Mouse (Mus musculus) gastrocnemius, adult 8-10 months (tissue): ENCODE measurements around the gene Tspan15. TPM values are rescaled to one million over a fixed set of nuclear protein-coding genes. Genes with fewer than 3 reads are reported as not detected.

Experiments used
- microRNA-seq: library from miRNA; unstranded; fragments of <30 nt; microRNA quantifications from one replicate; pipeline ENCODE4 v1.2.0, GENCODE M21; 2022
- total RNA-seq, 4 experiments: library from RNA; stranded (reverse); gene quantifications; 2 replicates each; pipeline ENCODE4 v1.2.4; 2022

Tspan15 gene
- total RNA-seq, 4 experiments from 2014 or later: 4.6 to 7.3 (median 5.1) TPM

Small RNA genes lying within 50 kb of the gene (microRNA-seq; reads per million reads assigned to microRNA genes)
- gene Mir7662: not detected

Other genes with a start within 250 kb of the Tspan15 start
- gene Neurog3, start 98.2 kb downstream of the Tspan15 start, total RNA-seq: not detected
- 1 to 10 TPM; 1.7 to 3.0 (median 2.5) TPM for gene Fam241b, start 87.3 kb downstream of the Tspan15 start, total RNA-seq
- gene Tacr2, start 21.2 kb upstream of the Tspan15 start, total RNA-seq: not detected
- 1 to 10 TPM; 3.3 to 6.0 (median 5.3) TPM for gene Hk1, start 148.7 kb upstream of the Tspan15 start, total RNA-seq
- not detected for gene Hkdc1, start 191.2 kb upstream of the Tspan15 start, total RNA-seq
- not detected for gene 4930507D05Rik, start 218.2 kb upstream of the Tspan15 start, total RNA-seq
- gene Supv3l1, start 218.5 kb upstream of the Tspan15 start, total RNA-seq: 10 to 100 TPM; 15.1 to 19.9 (median 17.7) TPM